Mouse (Mus musculus) megakaryocyte-erythroid progenitor cell, adult 5 weeks (primary cell): Measurements from ENCODE around the gene Lss. TPM values are rescaled to one million over a fixed set of nuclear protein-coding genes. Genes with fewer than 3 reads are reported as not detected.

Experiments used
- polyA plus RNA-seq: library from polyadenylated mRNA; stranded (reverse); fragments of >175 nt; gene quantifications from 2 replicates; pipeline ENCODE4 v1.2.3, GENCODE M21; 2012

Lss gene
- 7.1 and 7.8 TPM in 2 replicates for polyA plus RNA-seq

GRCm38 (mm10) chr10:76531375-76531774, at the start of gene Lss:
Gene Lss, plus strand, starts transcription at chr10:76531588.

GRCm38 (mm10) chr10:76561972-76562371, 30.6 kb downstream of the Lss start, which contains the start of gene Spatc1l:
Gene Spatc1l, plus strand, starts transcription at chr10:76562272.

GRCm38 (mm10) chr10:76575374-76575773, 44.0 kb downstream of the Lss start, which contains the start of gene Ftcd:
Gene Ftcd, plus strand, starts transcription at chr10:76575648.

Other genes starting within 250 kb of the Lss start
- gene Dip2a, start 186.3 kb upstream of the Lss start, polyA plus RNA-seq, result 1.5 TPM in 2 replicates
- gene AC141477.1, start 91.1 kb upstream of the Lss start, polyA plus RNA-seq, result not detected in 2 replicates
- gene Pcnt, start 88.8 kb upstream of the Lss start, polyA plus RNA-seq, result 47.7 and 65.0 TPM in 2 replicates
- not detected in 2 replicates for gene 2610028H24Rik, start 82.5 kb upstream of the Lss start, polyA plus RNA-seq
- 23.3 and 33.0 TPM in 2 replicates for gene Mcm3ap, start 62.7 kb upstream of the Lss start, polyA plus RNA-seq
- gene Ybey, start 62.5 kb upstream of the Lss start, polyA plus RNA-seq, result 0.60 and 0.83 TPM in 2 replicates
- not detected in 2 replicates for gene Spatc1l, start 30.7 kb downstream of the Lss start, polyA plus RNA-seq
- not detected in 2 replicates for gene Ftcd, start 44.1 kb downstream of the Lss start, polyA plus RNA-seq
- gene Col6a2, start 92.0 kb downstream of the Lss start, polyA plus RNA-seq, result 0.02 and 0.05 TPM in 2 replicates
- gene Col6a1, start 194.6 kb downstream of the Lss start, polyA plus RNA-seq, result 0.05 TPM in 1 of 2 replicates, not detected in the other